Comparison of ENCODE assay signal across 22 mouse cellular contexts in genomic region chr8:34334851-34335250, GRCm38 (mm10).
DNase-seq lines count a peak whose midpoint lies in the region; ATAC-seq lines count a peak whose summit lies in the region.
"Had no signal": no experiment of that assay in that cellular context is flagged by ENCODE, and none has a peak within 500 bp of the region (broad histone marks: within the 10 kb centered on the region; RNA-seq: fewer than 3 reads in every experiment).

No protein-coding gene starts in this region.

- H3K4me1 ChIP-seq in forebrain, embryonic 14.5 days (ENCODE audit: control insufficient read depth, insufficient read depth, low read length) = peaks cover 6% of the 10 kb centered on the region; the same call in 1 of the 2 replicates
- H3K4me1 ChIP-seq in forebrain, embryonic 10.5 days = peaks cover 6% of the 10 kb centered on the region; the same call in 1 of the 2 replicates
- H3K4me1 ChIP-seq: embryonic facial prominence, embryonic 15.5 days; liver, embryonic 15.5 days; midbrain, embryonic 12.5 days; neural tube, embryonic 12.5 days had no signal

- H3K27ac ChIP-seq in forebrain, embryonic 14.5 days (ENCODE audit: low read depth, low read length) = no peak overlapping the region
- no peak overlapping the region for H3K27ac ChIP-seq in forebrain, embryonic 10.5 days
- H3K27ac ChIP-seq: embryonic facial prominence, embryonic 15.5 days; kidney, postnatal 0 days; liver, embryonic 15.5 days; midbrain, embryonic 12.5 days; neural tube, embryonic 12.5 days had no signal

- peak; percentile 37; the same call in 1 of the 2 replicates for ATAC-seq in forebrain, embryonic 14.5 days
- ATAC-seq: CD4-positive, CD25-positive, alpha-beta regulatory T cell, adult 4 months; hindbrain, embryonic 16.5 days; Patski had no signal

- no peaks in the 10 kb centered on the region for H3K27me3 ChIP-seq in forebrain, embryonic 14.5 days (replicated peaks; ENCODE audit: control insufficient read depth, insufficient read depth, low read length)
- no peaks in the 10 kb centered on the region for H3K27me3 ChIP-seq in forebrain, embryonic 10.5 days (ENCODE audit: poor library complexity, severe bottlenecking)
- H3K27me3 ChIP-seq: embryonic facial prominence, embryonic 15.5 days; liver, embryonic 15.5 days; midbrain, embryonic 12.5 days; neural tube, embryonic 12.5 days; Patski had no signal

- H3K36me3 ChIP-seq in forebrain, embryonic 14.5 days (ENCODE audit: control insufficient read depth, insufficient read depth, low read length) = no peaks in the 10 kb centered on the region
- H3K36me3 ChIP-seq in forebrain, embryonic 10.5 days (replicated peaks) = no peaks in the 10 kb centered on the region
- H3K36me3 ChIP-seq: embryonic facial prominence, embryonic 15.5 days; liver, embryonic 15.5 days; midbrain, embryonic 12.5 days; neural tube, embryonic 12.5 days had no signal

- peak; percentile 49 for DNase-seq in forebrain, embryonic 14.5 days (ENCODE audit: low spot score)
- no peak for DNase-seq in forebrain, embryonic 10.5 days (ENCODE audit: extremely low spot score, low spot score)
- peak; percentile 73 for DNase-seq in brain, adult 2 months (ENCODE audit: low read depth, low spot score)
- DNase-seq in layer of hippocampus, adult 18-20 months (ENCODE audit: low spot score in 2 of 2) = peak; percentile 50 to 83
- peak; percentile 64 to 72 for DNase-seq in left cerebral cortex, postnatal 14 days (ENCODE audit: low spot score in 2 of 2)
- DNase-seq in cerebellum, adult 11-12 months = no peak
- DNase-seq in heart, postnatal 14 days = no peak
- DNase-seq in lung, postnatal 36 days = no peak
- DNase-seq: adrenal gland, adult 8-10 months; cerebellum, adult 11 months; cerebellum, postnatal 36 days; gastrocnemius, postnatal 10 days; heart, adult 11 months; kidney, adult 11 months had no signal

- H3K4me2 ChIP-seq in forebrain, embryonic 14.5 days (ENCODE audit: low read length) = no peak overlapping the region
- H3K4me2 ChIP-seq: embryonic facial prominence, embryonic 15.5 days; liver, embryonic 15.5 days; midbrain, embryonic 12.5 days; neural tube, embryonic 12.5 days had no signal

- H3K9me3 ChIP-seq in forebrain, embryonic 14.5 days (replicated peaks; ENCODE audit: control insufficient read depth, low read length) = no peaks in the 10 kb centered on the region
- no peaks in the 10 kb centered on the region for H3K9me3 ChIP-seq in forebrain, embryonic 10.5 days
- H3K9me3 ChIP-seq: embryonic facial prominence, embryonic 15.5 days; liver, embryonic 15.5 days; midbrain, embryonic 12.5 days; neural tube, embryonic 12.5 days had no signal

- no peak overlapping the region for H3K9ac ChIP-seq in forebrain, embryonic 14.5 days (ENCODE audit: low read length)
- H3K9ac ChIP-seq: embryonic facial prominence, embryonic 15.5 days; liver, embryonic 15.5 days; midbrain, embryonic 12.5 days; neural tube, embryonic 12.5 days had no signal

- intact Hi-C loops in left cerebral cortex, postnatal 14 days (cut with DNase I) = loop anchor here (5.0 kb wide), 1 partner anchor 57 kb away; no protein-coding TSS in a partner anchor
- intact Hi-C loops in heart, postnatal 14 days (cut with DNase I) = no loop called here

- H3K4me3 ChIP-seq in forebrain, embryonic 14.5 days (ENCODE audit: low read depth, low read length) = no peak overlapping the region
- no peak overlapping the region for H3K4me3 ChIP-seq in forebrain, embryonic 10.5 days
- H3K4me3 ChIP-seq: embryonic facial prominence, embryonic 15.5 days; liver, embryonic 15.5 days; midbrain, embryonic 12.5 days; neural tube, embryonic 12.5 days had no signal

- WGBS in forebrain, embryonic 14.5 days = 86% methylated on average over 4 of the region's 4 CpGs
- 91% methylated on average over 4 of the region's 4 CpGs for WGBS in forebrain, embryonic 10.5 days

Comparison
In these comparisons a context has a peak if more than half of its experiments do, and no peak if none do; other contexts are left out.
1. DNase-seq: peak in forebrain, embryonic 14.5 days (single experiment), brain, adult 2 months (single experiment), layer of hippocampus, adult 18-20 months (2 of 2) and left cerebral cortex, postnatal 14 days (2 of 2); none in forebrain, embryonic 10.5 days (single experiment), cerebellum, adult 11-12 months (single experiment), heart, postnatal 14 days (0 of 2) and lung, postnatal 36 days (single experiment).